ENCODE assay signal across 10 mouse cellular contexts in the genomic region with DNA sequence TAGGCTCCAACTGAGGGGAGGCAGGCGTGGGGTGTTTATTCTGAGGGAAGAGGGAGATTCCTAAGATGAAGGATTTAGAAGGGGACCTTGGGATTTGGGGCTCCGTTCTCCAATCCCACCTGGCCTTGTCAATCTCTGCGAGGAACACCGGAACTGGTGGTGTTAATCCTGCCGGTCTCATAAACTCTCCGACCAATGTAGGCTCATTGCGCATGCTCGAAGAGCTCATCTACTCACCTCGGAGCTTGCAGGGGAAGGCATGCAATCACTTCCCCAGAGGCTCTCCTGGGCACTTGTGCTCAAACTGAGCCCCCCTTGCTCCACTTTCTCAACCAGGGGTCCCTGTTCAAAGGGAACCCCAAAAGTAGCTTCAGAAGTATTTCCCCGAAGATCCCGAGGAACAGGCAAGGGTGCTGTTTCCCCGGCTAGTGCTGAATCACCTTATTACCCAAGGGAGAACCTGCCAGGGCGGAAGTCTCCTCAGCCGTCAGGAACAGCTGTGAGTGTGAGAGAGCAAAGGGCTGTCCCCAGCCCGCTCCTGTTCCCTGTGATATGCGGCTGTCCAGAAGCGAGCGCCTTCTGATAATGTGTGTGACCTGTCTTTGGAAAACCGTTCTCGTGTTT. TPM values are rescaled to one million over a fixed set of nuclear protein-coding genes. Genes with fewer than 3 reads are reported as not detected.
A peak's percentile ranks its signal among the peaks of the same experiment; 100 is the strongest.
DNase-seq lines count a peak whose midpoint lies in the region; ATAC-seq and TF ChIP-seq lines count a peak whose summit lies in the region.
"Had no signal": no experiment of that assay in that cellular context is flagged by ENCODE, and none has a peak within 500 bp of the region (broad histone marks: within the 10 kb centered on the region; RNA-seq: fewer than 3 reads in every experiment).

No protein-coding gene starts in this region.

- H3K4me2 ChIP-seq in liver, embryonic 12.5 days: no peak overlapping the region
- peak overlapping the region; percentile 36 for H3K4me2 ChIP-seq in limb, embryonic 13.5 days (replicated peaks)
- no peak overlapping the region for H3K4me2 ChIP-seq in forebrain, embryonic 11.5 days (ENCODE audit: low read depth, low read length, severe bottlenecking)
- H3K4me2 ChIP-seq: midbrain, embryonic 12.5 days had no signal

- H3K36me3 ChIP-seq in liver, adult 2 months (ENCODE audit: control insufficient read depth, insufficient read depth, low read length): no peaks in the 10 kb centered on the region
- H3K36me3 ChIP-seq in liver, embryonic 12.5 days: no peaks in the 10 kb centered on the region
- no peaks in the 10 kb centered on the region for H3K36me3 ChIP-seq in heart, embryonic 10.5 days
- H3K36me3 ChIP-seq in limb, embryonic 13.5 days: no peaks in the 10 kb centered on the region
- H3K36me3 ChIP-seq in forebrain, embryonic 11.5 days (ENCODE audit: control insufficient read depth, insufficient read depth, low read length): no peaks in the 10 kb centered on the region
- H3K36me3 ChIP-seq: midbrain, embryonic 12.5 days had no signal

- H3K27me3 ChIP-seq in liver, adult 2 months (ENCODE audit: control insufficient read depth, insufficient read depth, low read length): no peaks in the 10 kb centered on the region
- H3K27me3 ChIP-seq in liver, embryonic 12.5 days (replicated peaks): peaks cover 50% of the 10 kb centered on the region
- peaks cover 56% of the 10 kb centered on the region for H3K27me3 ChIP-seq in heart, embryonic 10.5 days (ENCODE audit: insufficient read depth, poor library complexity, severe bottlenecking)
- peaks cover 15% of the 10 kb centered on the region for H3K27me3 ChIP-seq in limb, embryonic 13.5 days
- H3K27me3 ChIP-seq in forebrain, embryonic 11.5 days (ENCODE audit: control insufficient read depth, insufficient read depth, low read length): peaks cover 38% of the 10 kb centered on the region

- TF ChIP-seq CTCF in liver, adult 2 months (IDR thresholded peaks at IDR 0.05; ENCODE audit: low read depth, low read length): no peak

- DNase-seq in liver, adult 2 months (ENCODE audit: extremely low read depth, low read depth, low spot score): no peak
- DNase-seq in heart, embryonic 10.5 days (ENCODE audit: low spot score): no peak
- peak; percentile 12 to 15 for DNase-seq in thymus, adult 18-20 months
- DNase-seq in left cerebral cortex, adult 8-10 months (ENCODE audit: low spot score in 2 of 2): no peak
- no peak for DNase-seq in right cerebral cortex, adult 18-20 months
- DNase-seq in forebrain, embryonic 11.5 days (ENCODE audit: low spot score): no peak

- no peak for TF ChIP-seq POLR2A in liver, adult 2 months (IDR thresholded peaks at IDR 0.05; ENCODE audit: extremely low read depth, insufficient read depth, low read length)

- ATAC-seq in liver, embryonic 12.5 days: no peak
- ATAC-seq in limb, embryonic 13.5 days (ENCODE audit: low FRiP score, low read depth): no peak
- ATAC-seq in forebrain, embryonic 11.5 days (replicated peaks; ENCODE audit: low FRiP score): no peak
- ATAC-seq: activated CD4-positive, CD25-positive, alpha-beta regulatory T cell, adult 4 months had no signal

- no peaks in the 10 kb centered on the region for H3K9me3 ChIP-seq in liver, embryonic 12.5 days (replicated peaks)
- H3K9me3 ChIP-seq in heart, embryonic 10.5 days: no peaks in the 10 kb centered on the region
- no peaks in the 10 kb centered on the region for H3K9me3 ChIP-seq in limb, embryonic 13.5 days
- H3K9me3 ChIP-seq in forebrain, embryonic 11.5 days (ENCODE audit: control insufficient read depth, low read length): no peaks in the 10 kb centered on the region
- H3K9me3 ChIP-seq: midbrain, embryonic 12.5 days had no signal

- H3K79me2 ChIP-seq in liver, adult 2 months (ENCODE audit: control insufficient read depth, insufficient read depth, low read length): peaks cover 9% of the 10 kb centered on the region; the same call in 1 of the 2 replicates

- H3K27ac ChIP-seq in liver, adult 2 months (replicated peaks; ENCODE audit: insufficient read depth, low read depth, low read length): peak overlapping the region; percentile 66
- no peak overlapping the region for H3K27ac ChIP-seq in liver, embryonic 12.5 days
- no peak overlapping the region for H3K27ac ChIP-seq in heart, embryonic 10.5 days
- no peak overlapping the region for H3K27ac ChIP-seq in limb, embryonic 13.5 days
- no peak overlapping the region for H3K27ac ChIP-seq in forebrain, embryonic 11.5 days (ENCODE audit: low read depth, low read length)
- H3K27ac ChIP-seq: midbrain, embryonic 12.5 days had no signal

- WGBS in liver, adult 2 months: 26% methylated on average over 20 of the region's 20 CpGs
- WGBS in liver, embryonic 12.5 days (ENCODE audit: insufficient replicate concordance): 31% methylated on average over 20 of the region's 20 CpGs
- WGBS in heart, embryonic 10.5 days: 35% methylated on average over 20 of the region's 20 CpGs
- 34% methylated on average over 20 of the region's 20 CpGs for WGBS in limb, embryonic 13.5 days
- WGBS in forebrain, embryonic 11.5 days: 67% methylated on average over 20 of the region's 20 CpGs

- H3K9ac ChIP-seq in liver, adult 2 months (ENCODE audit: low read depth, low read length): peak overlapping the region; percentile 1; the same call in 1 of the 2 replicates
- H3K9ac ChIP-seq in liver, embryonic 12.5 days: no peak overlapping the region
- no peak overlapping the region for H3K9ac ChIP-seq in limb, embryonic 13.5 days
- H3K9ac ChIP-seq in forebrain, embryonic 11.5 days (ENCODE audit: low read length): no peak overlapping the region
- H3K9ac ChIP-seq: midbrain, embryonic 12.5 days had no signal

- H3K4me3 ChIP-seq in liver, adult 2 months (ENCODE audit: insufficient read depth, low read depth, low read length): no peak overlapping the region
- no peak overlapping the region for H3K4me3 ChIP-seq in liver, embryonic 12.5 days
- peak overlapping the region; percentile 31 for H3K4me3 ChIP-seq in heart, embryonic 10.5 days
- no peak overlapping the region for H3K4me3 ChIP-seq in limb, embryonic 13.5 days
- H3K4me3 ChIP-seq in forebrain, embryonic 11.5 days (ENCODE audit: low read depth, low read length): no peak overlapping the region
- H3K4me3 ChIP-seq: midbrain, embryonic 12.5 days had no signal

- peaks cover 5% of the 10 kb centered on the region for H3K4me1 ChIP-seq in liver, adult 2 months (ENCODE audit: control insufficient read depth, insufficient read depth, low read length)
- peaks cover 20% of the 10 kb centered on the region for H3K4me1 ChIP-seq in liver, embryonic 12.5 days
- H3K4me1 ChIP-seq in heart, embryonic 10.5 days: peaks cover 40% of the 10 kb centered on the region
- H3K4me1 ChIP-seq in limb, embryonic 13.5 days: peaks cover 59% of the 10 kb centered on the region
- peaks cover 4% of the 10 kb centered on the region; the same call in 1 of the 2 replicates for H3K4me1 ChIP-seq in forebrain, embryonic 11.5 days (replicated peaks; ENCODE audit: control insufficient read depth, insufficient read depth, low read length)

RNA-seq across cellular contexts. Expression of a gene that starts 5.6 kb away (rescaled TPM):
- total RNA-seq in liver, adult 2 months (2014; rRNA removed): 15.8 and 16.1 TPM in 2 replicates
- polyA plus RNA-seq in liver, adult 2 months (2012; rRNA removed): 5.0 and 9.1 TPM in 2 replicates
- 6.6 and 7.4 TPM in 2 replicates for polyA plus RNA-seq in liver, embryonic 12.5 days (2016; fragmentation: Nextera tagmentation; extraction: Ambion mirVana)
- 8.3 and 8.9 TPM in 2 replicates for polyA plus RNA-seq in heart, embryonic 10.5 days (2016; fragmentation: Nextera tagmentation; extraction: Ambion mirVana)
- polyA plus RNA-seq in limb, embryonic 13.5 days (2015; fragmentation: Nextera tagmentation; extraction: Ambion mirVana): 9.1 and 10.9 TPM in 2 replicates
- 1 to 10 TPM; 5.6 to 6.3 (median 6.1) TPM for total RNA-seq in left cerebral cortex, adult 8-10 months (2022)
- polyA plus RNA-seq in forebrain, embryonic 11.5 days (2014; fragmentation: Nextera tagmentation; extraction: Ambion mirVana): 6.3 and 7.1 TPM in 2 replicates

Comparison
In these comparisons a context has a peak if more than half of its experiments do, and no peak if none do; other contexts are left out.
1. DNase-seq: peak in thymus, adult 18-20 months (2 of 2); none in liver, adult 2 months (single experiment), heart, embryonic 10.5 days (single experiment), left cerebral cortex, adult 8-10 months (0 of 2), right cerebral cortex, adult 18-20 months (single experiment) and forebrain, embryonic 11.5 days (single experiment).